Mouse (Mus musculus): ENCODE measurements around the gene Tlcd2.

Gene Tlcd2

DNA sequence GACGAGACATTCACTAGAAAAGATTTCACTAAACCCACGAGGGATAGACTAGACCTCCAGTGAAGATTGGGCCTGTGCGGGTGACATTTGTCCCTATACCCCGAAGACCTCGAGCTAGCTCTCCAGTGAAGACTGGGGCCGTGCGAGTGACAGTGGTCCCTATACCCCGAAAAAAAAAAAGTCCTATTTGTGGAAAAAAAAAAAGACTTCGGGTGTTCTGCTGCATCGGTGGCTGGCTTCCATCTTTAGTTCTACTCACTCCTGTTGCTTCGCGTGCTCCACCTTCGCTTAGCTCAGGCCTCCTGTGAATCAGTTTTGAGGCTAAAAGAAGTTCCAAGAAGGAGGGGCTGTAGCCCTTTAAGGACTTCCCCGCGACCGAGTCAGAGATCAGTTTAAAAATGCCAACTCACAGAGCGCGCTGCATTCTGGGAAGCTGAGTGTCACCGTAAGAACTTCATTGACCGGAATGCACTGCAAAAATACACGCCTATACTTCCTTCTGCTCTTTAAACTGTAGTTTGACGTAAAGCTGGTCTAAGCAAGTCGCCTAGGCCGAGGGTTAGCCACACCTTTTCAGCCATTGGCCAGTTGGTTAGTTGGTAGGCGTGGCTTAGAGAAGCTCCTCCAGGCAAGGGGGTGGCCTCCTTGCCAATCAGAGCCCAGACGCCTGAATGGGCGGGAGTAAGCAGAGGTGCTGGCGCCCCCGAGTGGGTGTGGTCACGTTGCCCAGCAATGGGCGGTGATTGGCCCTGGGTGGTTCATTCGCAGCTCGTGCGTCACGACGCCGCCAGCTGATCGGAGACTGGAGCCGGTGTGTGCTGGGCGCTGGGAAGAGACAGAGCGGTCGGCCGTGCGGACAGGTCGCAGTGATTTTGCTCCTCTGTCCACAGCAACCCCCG, at the start of gene Tlcd2:
Gene Tlcd2, plus strand, starts transcription at position 872 of the 899 bp plus-strand sequence.
- peak; percentile 100 for DNase-seq (ENCODE audit: low read depth, low spot score)

DNA sequence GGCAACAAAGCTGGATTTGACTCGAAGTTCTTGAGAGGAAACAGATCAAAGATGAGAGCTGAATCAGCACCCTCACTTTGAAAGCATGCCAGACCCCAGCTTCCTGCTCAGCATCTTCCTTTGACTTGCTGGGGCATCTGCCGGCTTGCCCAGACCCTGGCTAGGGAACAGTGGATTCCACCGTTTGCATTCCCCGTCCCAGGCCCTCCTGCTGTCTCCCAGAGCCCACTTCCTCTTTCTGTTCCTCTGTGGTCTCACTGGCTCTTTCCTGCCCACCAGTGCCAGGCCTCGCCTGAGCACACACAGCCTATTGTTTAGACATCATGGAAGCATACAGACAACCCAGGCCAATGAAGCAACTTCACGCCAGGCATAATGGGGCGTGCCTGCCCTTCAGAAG, 46.4 kb upstream of the Tlcd2 start:
- peak; percentile 39 for DNase-seq (ENCODE audit: low read depth, low spot score)

DNA sequence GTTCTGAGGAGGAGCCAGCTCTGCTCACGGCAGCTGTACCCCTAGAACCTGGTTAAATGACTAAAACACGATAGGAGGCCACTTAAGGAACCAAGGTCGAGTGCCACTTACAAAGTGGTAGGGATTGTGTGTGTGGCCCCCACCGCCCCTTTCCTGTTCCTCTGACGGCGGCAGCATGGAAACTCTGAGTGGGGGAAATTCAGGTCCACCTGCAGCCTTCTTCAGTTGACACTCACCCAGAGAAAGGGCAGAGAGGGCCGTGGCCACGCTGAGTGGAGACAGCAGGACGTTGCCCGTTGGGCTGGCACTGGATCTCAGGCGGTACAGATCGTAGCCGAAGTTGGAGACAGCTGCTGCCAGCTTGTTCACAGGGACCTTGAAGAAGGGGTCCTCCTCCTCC, 45.5 kb upstream of the Tlcd2 start:
- DNase-seq (ENCODE audit: low read depth, low spot score): peak; percentile 17

DNA sequence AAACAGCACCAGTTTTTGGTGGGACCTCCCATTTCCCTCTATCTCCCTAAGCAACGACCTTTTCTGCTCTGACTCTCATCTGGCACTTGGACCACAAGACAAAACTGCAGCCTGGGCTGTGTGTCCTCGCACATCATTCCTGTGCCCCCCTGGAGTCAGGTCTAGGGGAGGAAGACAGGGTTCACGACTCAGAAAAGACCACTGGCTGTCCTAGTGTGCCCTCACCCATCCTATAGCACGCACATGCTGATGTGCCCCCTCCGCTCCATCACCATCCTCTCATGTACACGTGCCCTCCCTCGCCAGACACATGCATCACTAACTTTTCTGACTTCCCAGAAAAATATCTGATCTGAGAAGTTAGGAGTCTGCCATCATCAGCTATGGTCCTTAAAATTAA, 41.5 kb upstream of the Tlcd2 start:
- DNase-seq (ENCODE audit: low read depth, low spot score): no peak

DNA sequence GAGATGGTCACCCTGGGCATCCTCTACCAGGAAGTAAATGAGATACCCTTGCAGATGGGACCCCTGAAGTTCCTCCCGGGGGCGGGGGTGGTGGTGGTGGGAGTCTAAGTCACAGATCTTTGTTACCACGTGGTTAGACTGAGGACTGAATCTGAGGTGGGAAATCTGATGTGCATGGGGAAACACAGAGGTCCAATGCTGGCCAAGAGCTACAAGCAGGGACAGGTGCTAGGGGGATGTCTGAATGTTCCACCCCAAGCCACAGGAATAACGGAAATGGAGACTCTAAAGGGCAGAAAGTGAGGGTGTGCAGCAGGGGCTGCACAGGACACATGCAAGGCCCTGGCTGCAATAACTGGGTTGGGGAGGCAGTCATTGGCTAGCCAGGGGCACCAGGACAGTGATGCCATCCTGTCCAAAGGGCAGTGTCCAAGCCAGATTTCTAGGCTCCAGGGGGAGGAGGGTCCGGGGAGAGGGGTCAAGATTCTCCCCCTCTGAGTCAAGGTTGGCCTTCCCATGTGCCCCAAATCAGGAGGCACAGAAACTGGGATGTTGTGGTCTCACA, 40.6 kb upstream of the Tlcd2 start:
- DNase-seq (ENCODE audit: low read depth, low spot score): no peak

DNA sequence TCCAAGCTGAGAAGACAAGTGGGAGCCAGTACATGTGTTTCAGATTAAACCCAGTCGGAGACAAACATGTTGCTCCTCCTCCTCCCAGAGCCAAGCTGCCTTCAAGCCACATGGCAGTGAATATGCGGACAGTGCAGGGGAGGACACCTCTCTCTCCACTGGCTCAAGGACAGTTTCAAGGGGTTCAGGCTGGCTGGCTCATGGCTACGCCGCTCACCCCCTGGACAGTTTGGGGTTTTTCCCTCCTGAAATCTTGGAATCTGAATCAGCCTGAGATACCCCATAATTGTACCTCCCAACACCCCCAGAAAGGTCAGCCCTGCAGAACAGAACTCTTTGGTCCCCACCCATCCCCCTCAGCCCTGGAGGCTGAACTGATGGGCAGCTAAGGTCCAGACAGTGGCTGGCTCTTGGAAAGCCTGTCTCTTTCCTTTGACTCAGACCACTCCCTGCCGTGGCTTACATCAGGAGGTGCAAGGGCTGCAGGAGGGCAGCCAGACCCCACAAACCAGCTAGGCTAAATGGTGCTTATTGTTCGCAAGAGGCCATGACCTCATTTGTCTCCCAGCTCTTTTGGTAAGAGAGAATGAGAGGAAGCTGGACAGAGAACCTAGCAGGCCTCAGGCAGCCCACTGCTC, 40.0 kb upstream of the Tlcd2 start:
- no peak for DNase-seq (ENCODE audit: low read depth, low spot score)

DNA sequence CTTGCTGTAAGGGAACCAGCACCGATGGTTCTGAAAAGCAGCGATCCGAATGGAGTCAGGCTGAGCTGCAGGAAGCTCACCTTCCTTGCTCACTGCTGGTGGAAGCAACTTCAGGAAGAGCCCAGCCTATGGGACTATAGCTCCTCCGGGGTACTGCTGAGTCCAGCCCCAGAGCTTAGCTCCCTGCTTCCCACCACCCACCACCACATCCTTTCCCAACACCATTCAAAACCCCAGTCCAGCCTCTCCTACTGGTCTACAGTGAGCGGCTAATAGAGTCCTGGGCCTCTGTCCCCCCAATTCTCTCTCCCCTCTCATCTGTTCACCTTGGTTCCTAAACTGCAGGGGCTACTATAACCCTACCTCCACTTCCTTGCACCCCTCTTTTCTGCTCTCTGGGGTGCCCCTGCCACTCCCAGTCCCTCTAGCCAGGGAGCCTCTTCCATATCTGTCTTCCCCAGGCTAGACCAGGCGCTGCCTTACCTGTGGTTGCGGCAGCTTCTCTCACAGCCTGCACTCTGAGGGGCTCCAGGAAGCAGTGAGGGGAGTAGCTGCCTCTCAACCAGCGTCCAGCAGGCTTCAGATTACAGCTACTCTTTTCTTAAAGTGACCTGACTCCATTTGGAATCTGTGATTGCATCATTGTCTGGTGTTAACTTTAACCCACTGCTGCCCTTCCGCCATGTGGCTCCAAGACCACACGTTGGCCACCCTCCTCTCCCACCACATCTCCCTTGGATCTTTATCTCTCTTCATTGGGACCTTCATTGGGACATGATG, 39.3 kb upstream of the Tlcd2 start, which contains the start of gene Serpinf1:
Gene Serpinf1, minus strand, starts transcription at position 689 of the 780 bp plus-strand sequence.
- DNase-seq (ENCODE audit: low read depth, low spot score): no peak

DNA sequence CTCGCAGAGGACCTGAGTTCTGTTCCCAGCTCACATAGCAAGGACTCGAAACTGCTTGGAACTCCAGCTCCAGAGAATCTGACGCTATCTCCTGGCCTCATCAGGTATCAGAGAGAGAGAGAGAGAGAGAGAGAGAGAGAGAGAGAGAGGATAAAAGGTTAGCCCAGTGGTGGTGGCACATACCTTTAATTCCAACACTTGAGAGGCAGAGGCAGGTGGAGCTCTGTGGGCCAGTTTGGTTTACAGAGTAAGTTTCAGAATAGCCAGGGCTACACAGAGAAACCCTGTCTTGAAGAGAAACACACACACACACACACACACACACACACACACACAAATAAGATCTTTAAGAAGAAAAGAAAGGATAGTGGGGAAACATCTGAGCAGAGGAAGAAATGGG, 38.4 kb upstream of the Tlcd2 start:
- no peak for DNase-seq (ENCODE audit: low read depth, low spot score)

DNA sequence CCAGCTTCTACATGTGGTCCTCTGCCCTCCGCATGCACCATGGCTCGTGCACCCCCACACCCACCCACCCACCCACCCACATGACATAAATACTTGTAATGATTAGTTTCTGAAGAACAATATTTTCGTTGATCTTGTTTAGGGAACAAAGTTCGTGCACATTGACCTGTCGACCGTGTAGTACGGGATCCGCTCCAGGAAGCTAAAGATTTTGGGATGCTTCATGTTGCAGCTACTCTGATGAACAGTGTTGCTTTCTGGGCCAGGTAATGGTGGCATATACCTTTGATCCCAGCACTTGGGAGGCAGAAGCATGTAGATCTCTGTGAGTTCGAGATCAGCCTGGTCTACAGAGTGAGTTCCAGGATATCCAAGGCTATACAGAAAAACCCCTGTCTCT, 37.5 kb upstream of the Tlcd2 start:
- no peak for DNase-seq (ENCODE audit: low read depth, low spot score)

DNA sequence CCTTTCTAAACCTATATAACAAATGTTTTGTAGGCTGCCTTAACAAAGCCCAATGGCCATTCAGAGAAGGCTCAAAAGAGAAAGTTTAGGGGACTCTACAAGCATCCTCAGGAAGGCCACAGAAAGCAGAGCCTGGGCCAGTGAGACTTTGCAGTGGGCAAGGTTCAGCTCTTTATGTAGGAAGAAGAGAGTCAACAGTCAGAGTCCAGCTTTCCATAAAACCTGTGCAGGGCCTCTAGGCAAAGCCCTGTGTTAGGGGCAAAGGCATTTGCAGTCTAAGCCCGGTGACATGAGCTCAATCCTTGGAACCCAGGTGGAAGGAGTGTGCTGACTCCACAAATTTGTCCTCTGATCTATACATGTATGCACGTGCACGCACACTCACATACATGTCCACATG, 37.1 kb upstream of the Tlcd2 start:
- no peak for DNase-seq (ENCODE audit: low read depth, low spot score)

DNA sequence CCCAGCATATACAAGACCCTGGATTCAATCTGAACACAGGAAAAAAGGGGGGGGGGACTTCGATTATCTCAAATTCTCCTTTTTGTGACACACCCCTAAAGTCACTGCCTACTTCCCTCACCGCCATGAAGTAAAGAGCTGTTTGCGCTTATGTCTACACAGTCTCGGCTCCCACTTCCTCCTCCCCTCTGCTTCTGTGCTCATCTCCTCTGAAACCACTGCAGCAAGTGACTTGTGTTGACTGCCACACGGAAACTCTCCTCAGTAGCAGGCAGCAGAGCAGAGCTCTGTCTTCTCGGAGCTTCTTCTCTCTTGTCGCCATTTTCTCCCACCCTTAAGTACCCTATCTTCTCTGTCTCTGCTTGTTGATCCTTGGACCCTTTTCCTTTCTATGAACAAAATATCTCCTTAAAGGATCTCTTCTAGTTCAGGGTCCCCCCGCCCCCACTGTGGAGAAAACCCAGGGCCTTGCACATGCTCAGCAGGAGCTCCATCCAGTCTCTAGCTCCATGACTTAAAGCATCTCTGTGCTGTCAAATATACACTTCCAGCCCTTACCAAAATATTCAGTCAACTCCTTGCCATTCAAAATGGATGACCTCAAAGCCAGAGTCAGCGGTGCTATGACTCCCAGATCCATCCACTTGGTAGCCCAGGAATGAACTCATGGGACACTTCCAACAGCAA, 32.4 kb upstream of the Tlcd2 start:
- peak; percentile 68 for DNase-seq (ENCODE audit: low read depth, low spot score)

DNA sequence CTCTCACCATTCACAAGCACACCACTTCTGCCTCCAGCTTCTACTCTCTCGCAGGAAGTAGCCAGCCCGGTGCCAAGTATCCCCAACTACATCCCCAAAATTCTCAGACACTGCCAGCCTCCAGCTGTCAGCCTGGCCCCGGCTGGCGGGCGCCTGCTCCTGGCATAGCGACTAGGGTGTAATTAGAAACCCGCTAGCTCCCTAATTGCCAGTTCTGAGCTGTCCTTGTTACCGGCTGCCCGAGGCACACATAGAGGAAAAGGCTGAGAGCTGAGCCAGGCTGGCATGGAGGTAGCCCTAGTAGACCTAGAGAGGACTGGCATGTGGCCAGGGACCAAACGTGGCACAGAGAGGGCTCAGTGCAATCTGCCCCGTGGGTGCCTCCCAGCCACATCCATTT, 30.2 kb upstream of the Tlcd2 start:
- no peak for DNase-seq (ENCODE audit: low read depth, low spot score)

DNA sequence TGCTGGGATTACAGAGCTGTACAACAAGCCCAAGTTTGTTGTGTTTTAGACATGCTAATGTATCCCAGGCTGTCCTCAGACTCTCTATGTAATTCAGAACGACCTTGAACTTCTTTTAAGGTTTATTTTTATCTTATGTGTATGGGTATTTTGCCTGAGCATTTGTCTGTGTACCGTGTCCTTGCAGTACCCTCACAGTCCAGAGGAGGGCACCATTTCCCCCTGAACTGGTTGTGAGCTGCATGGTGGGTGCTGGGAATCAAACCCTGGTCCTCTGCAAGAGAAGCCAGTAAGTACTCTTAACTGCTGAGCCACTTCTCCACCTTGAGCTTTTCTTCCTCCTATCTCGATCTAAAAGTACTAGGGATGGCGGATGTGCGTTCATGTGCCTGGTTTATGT, 27.4 kb upstream of the Tlcd2 start:
- DNase-seq (ENCODE audit: low read depth, low spot score): no peak

DNA sequence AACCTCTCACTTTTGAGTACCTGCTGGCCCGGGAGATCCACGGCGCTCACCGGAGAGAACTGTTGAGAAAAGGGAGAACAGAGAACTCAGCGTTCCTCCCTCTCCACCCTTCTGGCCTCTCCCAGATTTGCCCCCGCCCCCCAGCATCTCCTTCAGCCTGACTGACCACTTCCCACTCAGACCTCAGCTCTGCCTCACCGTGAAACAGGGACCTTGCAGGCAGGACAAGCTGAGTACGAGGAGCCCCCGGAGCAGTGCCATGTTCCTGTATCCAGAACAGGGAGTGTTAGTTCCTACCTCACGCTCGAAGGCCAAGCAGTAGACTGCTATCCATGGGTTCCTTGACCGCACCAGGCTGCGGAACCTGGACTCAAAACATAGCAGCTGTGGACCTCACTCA, 23.3 kb upstream of the Tlcd2 start:
- DNase-seq (ENCODE audit: low read depth, low spot score): no peak

DNA sequence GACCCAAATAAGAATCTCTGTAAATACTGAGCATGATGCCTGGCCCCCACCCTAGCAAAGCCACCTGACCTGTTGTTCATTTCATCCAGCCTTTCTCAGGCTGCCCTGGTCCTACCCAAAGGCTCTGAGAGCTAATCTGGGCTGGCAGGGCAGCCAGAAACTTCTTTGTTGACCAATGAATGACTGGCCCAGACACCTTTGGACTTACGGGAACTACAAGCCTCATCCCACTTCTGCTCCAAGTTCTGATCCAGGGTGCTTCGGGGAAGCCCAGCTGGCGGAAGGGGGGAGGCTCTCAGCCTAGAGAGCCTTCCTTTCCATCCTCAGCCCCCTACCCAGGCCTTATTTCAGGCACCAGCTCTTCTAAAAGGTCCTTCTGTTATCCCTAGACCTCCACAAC, 22.7 kb upstream of the Tlcd2 start:
- DNase-seq (ENCODE audit: low read depth, low spot score): no peak

DNA sequence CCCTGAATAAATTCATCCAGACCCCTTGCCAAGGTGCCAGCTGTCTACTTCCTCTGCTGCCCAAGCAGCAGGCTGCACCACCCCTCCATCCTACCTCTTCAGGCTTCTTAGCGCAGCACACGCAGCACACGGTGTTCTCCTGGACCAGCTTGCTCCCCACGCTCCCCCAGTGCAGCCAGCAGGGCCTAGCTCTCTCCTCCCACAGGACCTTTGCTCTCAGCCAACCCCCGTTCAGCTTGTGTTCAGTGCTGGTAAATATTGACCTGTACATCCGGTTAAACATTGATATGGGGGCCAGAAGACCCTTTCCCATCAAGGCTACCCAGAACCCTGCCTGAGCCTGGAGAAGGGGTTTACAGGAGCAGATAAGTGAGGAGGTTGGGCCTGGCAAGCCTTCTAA, 22.2 kb upstream of the Tlcd2 start, which contains the start of gene Serpinf2:
Gene Serpinf2, minus strand, starts transcription at position 229 of the 400 bp plus-strand sequence.
- no peak for DNase-seq (ENCODE audit: low read depth, low spot score)

DNA sequence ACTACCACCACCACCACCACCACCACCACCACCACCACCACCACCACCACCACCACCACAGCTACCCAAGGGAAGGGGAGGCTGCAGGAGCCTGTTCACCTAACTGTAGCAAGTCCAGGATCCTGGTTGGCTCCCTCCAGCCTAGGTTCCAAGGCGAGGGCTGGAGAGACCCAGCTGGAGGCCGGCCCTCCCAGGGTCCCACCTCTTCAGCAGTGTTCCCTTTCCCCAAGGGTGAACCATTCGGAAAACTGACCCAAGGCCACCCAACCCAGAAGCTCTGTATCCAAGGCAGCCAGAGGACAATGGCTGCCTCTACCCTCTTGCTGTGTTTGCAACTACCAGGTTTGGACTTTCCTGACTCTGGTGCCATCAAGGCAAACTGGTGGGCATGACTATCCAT, 21.6 kb upstream of the Tlcd2 start:
- no peak for DNase-seq (ENCODE audit: low read depth, low spot score)

DNA sequence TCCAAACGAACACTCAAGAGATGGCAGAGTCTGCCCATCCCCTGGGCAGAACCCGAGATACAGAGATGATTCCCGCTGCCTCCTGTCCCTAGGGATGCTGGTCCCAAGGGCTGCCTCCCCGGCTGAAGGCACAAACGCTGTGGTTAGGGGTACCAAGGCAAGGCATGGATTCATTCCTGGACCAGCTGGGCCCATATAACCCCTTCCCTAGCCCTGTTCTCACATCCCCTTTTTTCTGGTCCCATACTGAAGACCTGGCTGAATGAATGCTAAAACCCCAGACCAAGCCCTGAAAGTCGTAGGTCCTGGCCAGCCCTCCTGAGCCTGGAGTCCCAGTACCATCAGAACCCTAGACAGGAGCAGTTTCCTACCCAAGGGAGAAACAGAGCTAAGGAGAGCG, 20.5 kb upstream of the Tlcd2 start:
- no peak for DNase-seq (ENCODE audit: low read depth, low spot score)

DNA sequence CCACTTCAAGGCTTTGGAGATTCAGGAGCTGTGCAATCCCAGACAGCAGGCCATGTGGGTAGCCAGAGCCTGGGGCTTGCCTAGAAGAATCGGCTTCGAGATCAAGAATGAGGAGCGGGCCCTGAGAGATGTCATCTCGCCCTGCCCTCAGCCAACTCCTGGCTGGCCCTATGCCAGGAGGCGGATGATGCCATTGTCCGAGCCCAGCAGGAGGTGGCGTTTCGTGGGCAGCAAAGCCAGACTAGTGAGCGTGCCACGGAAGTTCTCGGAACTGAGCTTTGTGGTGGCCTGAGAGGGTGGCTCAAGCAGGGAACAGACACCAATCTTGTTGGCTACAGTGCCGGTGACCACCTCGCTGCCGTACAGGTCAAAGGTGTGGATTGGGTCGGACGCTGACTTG, 19.9 kb upstream of the Tlcd2 start:
- no peak for DNase-seq (ENCODE audit: low read depth, low spot score)

DNA sequence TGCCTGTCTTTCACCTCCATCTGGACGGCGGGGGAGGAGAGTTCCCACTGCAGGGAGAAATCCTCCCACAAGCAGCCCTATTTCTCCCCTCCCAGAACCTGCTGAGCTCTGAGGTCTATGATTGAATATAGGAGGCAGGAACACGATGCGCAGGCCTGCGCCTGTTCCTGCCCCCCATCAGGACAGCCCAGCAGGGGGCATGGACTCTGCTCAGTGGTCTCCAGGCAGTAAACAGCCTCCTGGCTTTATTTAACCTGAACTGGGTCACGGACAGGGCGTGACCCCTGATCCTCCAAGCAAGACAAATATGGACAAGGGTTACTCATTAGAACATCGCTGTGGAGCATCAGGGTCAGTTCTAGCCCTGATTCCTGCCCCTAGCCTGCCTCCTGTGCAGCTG, 17.8 kb upstream of the Tlcd2 start:
- no peak for DNase-seq (ENCODE audit: low read depth, low spot score)

DNA sequence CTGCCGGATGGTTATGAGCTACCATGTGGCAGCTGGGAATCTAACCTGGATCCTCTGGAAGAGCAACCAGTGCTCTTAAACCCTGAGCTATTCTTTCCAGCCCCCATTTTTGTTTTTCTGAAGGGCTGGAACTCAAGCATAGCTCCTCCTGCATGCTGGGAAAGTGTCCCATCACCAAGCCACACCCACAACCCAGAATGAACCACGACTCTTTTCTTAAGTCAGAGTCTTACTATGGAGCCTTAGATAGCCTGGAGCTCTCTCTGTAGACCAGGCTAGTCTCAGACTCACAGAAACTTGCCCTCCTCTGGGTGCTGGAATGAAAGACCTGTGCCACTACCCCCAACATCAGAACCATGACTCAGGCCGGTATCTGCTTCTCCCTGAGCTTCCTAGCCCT, 12.9 kb upstream of the Tlcd2 start:
- DNase-seq (ENCODE audit: low read depth, low spot score): no peak

Measured in CD4-positive helper T cell, adult 2 months (primary cell).